ENCODE assay signal across 13 mouse cellular contexts in genomic region chr3:48586145-48586544, GRCm38 (mm10).
A peak's percentile ranks its signal among the peaks of the same experiment; 100 is the strongest.
DNase-seq lines count a peak whose midpoint lies in the region; ATAC-seq and TF ChIP-seq lines count a peak whose summit lies in the region.
"Had no signal": no experiment of that assay in that cellular context is flagged by ENCODE, and none has a peak within 500 bp of the region (broad histone marks: within the 10 kb centered on the region; RNA-seq: fewer than 3 reads in every experiment).

No protein-coding gene starts in this region.

- intact Hi-C loops in heart, postnatal 36 days (cut with DNase I), result no loop called here

- H3K4me2 ChIP-seq in midbrain, embryonic 11.5 days, result no peak overlapping the region
- H3K4me2 ChIP-seq in forebrain, embryonic 16.5 days (ENCODE audit: low read length), result no peak overlapping the region
- H3K4me2 ChIP-seq in liver, postnatal 0 days (ENCODE audit: low read depth, low read length), result no peak overlapping the region; the same call in 1 of the 2 replicates

- no peak for DNase-seq in heart, embryonic 10.5 days (ENCODE audit: low spot score)
- no peak for DNase-seq in heart, postnatal 36 days
- no peak for DNase-seq in midbrain, embryonic 11.5 days (ENCODE audit: low spot score, missing footprints)
- DNase-seq in midbrain, embryonic 10.5 days (ENCODE audit: low spot score), result no peak
- no peak for DNase-seq in liver, postnatal 0 days
- DNase-seq in spleen, adult 12 weeks (ENCODE audit: low spot score), result no peak
- DNase-seq: adrenal gland, postnatal 14 days; cerebellum, postnatal 36 days; layer of hippocampus, adult 9-11 months; left cerebral cortex, postnatal 4 days had no signal

- H3K36me3 ChIP-seq in heart, embryonic 10.5 days, result no peaks in the 10 kb centered on the region
- H3K36me3 ChIP-seq in midbrain, embryonic 11.5 days (ENCODE audit: control insufficient read depth, insufficient read depth, low read length), result no peaks in the 10 kb centered on the region
- no peaks in the 10 kb centered on the region for H3K36me3 ChIP-seq in midbrain, embryonic 10.5 days
- no peaks in the 10 kb centered on the region for H3K36me3 ChIP-seq in forebrain, embryonic 16.5 days (ENCODE audit: control insufficient read depth, insufficient read depth)
- no peaks in the 10 kb centered on the region for H3K36me3 ChIP-seq in liver, postnatal 0 days (replicated peaks; ENCODE audit: insufficient read depth, low read length)

- H3K4me1 ChIP-seq in heart, embryonic 10.5 days, result peaks cover 10% of the 10 kb centered on the region
- H3K4me1 ChIP-seq in midbrain, embryonic 11.5 days (ENCODE audit: control insufficient read depth, insufficient read depth, low read length), result peaks cover 5% of the 10 kb centered on the region; the same call in 1 of the 2 replicates
- H3K4me1 ChIP-seq in midbrain, embryonic 10.5 days, result peaks cover 10% of the 10 kb centered on the region
- no peaks in the 10 kb centered on the region for H3K4me1 ChIP-seq in forebrain, embryonic 16.5 days (replicated peaks; ENCODE audit: control insufficient read depth, insufficient read depth, low read length)
- H3K4me1 ChIP-seq in liver, postnatal 0 days (ENCODE audit: insufficient read depth), result no peaks in the 10 kb centered on the region

- no peaks in the 10 kb centered on the region for H3K9me3 ChIP-seq in heart, embryonic 10.5 days
- H3K9me3 ChIP-seq in midbrain, embryonic 11.5 days (ENCODE audit: control insufficient read depth, low read length), result no peaks in the 10 kb centered on the region
- no peaks in the 10 kb centered on the region for H3K9me3 ChIP-seq in midbrain, embryonic 10.5 days (replicated peaks)
- no peaks in the 10 kb centered on the region for H3K9me3 ChIP-seq in forebrain, embryonic 16.5 days (ENCODE audit: control insufficient read depth, low read length)
- H3K9me3 ChIP-seq in liver, postnatal 0 days (ENCODE audit: low read length), result no peaks in the 10 kb centered on the region

- H3K27ac ChIP-seq in heart, embryonic 10.5 days, result peak overlapping the region; percentile 47; the same call in 1 of the 2 replicates
- no peak overlapping the region for H3K27ac ChIP-seq in midbrain, embryonic 11.5 days (ENCODE audit: low read depth, low read length)
- H3K27ac ChIP-seq in midbrain, embryonic 10.5 days (replicated peaks), result no peak overlapping the region
- no peak overlapping the region for H3K27ac ChIP-seq in forebrain, embryonic 16.5 days (ENCODE audit: low read length)
- H3K27ac ChIP-seq in liver, postnatal 0 days (ENCODE audit: low read depth), result no peak overlapping the region

- TF ChIP-seq EP300 in liver, postnatal 0 days (IDR thresholded peaks at IDR 0.05; ENCODE audit: low read depth), result no peak

- no peak overlapping the region for H3K9ac ChIP-seq in midbrain, embryonic 11.5 days (ENCODE audit: low read length)
- no peak overlapping the region for H3K9ac ChIP-seq in forebrain, embryonic 16.5 days (replicated peaks; ENCODE audit: low read depth, low read length)
- no peak overlapping the region for H3K9ac ChIP-seq in liver, postnatal 0 days (replicated peaks)

- no peak overlapping the region for H3K4me3 ChIP-seq in heart, embryonic 10.5 days
- no peak overlapping the region for H3K4me3 ChIP-seq in midbrain, embryonic 11.5 days (ENCODE audit: low read depth, low read length)
- H3K4me3 ChIP-seq in midbrain, embryonic 10.5 days, result no peak overlapping the region
- no peak overlapping the region for H3K4me3 ChIP-seq in forebrain, embryonic 16.5 days (replicated peaks; ENCODE audit: low read length)
- no peak overlapping the region for H3K4me3 ChIP-seq in liver, postnatal 0 days (ENCODE audit: low read depth, low read length)
- H3K4me3 ChIP-seq: myocyte had no signal

- ATAC-seq in midbrain, embryonic 11.5 days (ENCODE audit: low FRiP score), result peak; percentile 54
- ATAC-seq in forebrain, embryonic 16.5 days, result peak; percentile 70
- ATAC-seq in liver, postnatal 0 days, result peak; percentile 76
- ATAC-seq in erythroid progenitor cell, adult 5-6 weeks (replicated peaks; ENCODE audit: low FRiP score, poor library complexity, severe bottlenecking), result no peak

- no peaks in the 10 kb centered on the region for H3K27me3 ChIP-seq in heart, embryonic 10.5 days (ENCODE audit: insufficient read depth, poor library complexity, severe bottlenecking)
- no peaks in the 10 kb centered on the region for H3K27me3 ChIP-seq in midbrain, embryonic 11.5 days (ENCODE audit: control insufficient read depth, insufficient read depth, low read length)
- no peaks in the 10 kb centered on the region for H3K27me3 ChIP-seq in midbrain, embryonic 10.5 days (ENCODE audit: low read depth, poor library complexity, severe bottlenecking)
- no peaks in the 10 kb centered on the region for H3K27me3 ChIP-seq in forebrain, embryonic 16.5 days (replicated peaks; ENCODE audit: control insufficient read depth, insufficient read depth, low read length)
- H3K27me3 ChIP-seq in liver, postnatal 0 days (ENCODE audit: insufficient read depth, low read length), result no peaks in the 10 kb centered on the region

- no peak for TF ChIP-seq CTCF in liver, postnatal 0 days (IDR thresholded peaks at IDR 0.05; ENCODE audit: low read depth)

- WGBS in heart, embryonic 10.5 days, result 0% methylated on average over 1 of the region's 1 CpGs
- WGBS in midbrain, embryonic 11.5 days, result 13% methylated on average over 1 of the region's 1 CpGs
- 26% methylated on average over 1 of the region's 1 CpGs for WGBS in midbrain, embryonic 10.5 days
- 4% methylated on average over 1 of the region's 1 CpGs for WGBS in forebrain, embryonic 16.5 days
- WGBS in liver, postnatal 0 days (ENCODE audit: insufficient replicate concordance), result 50% methylated on average over 1 of the region's 1 CpGs
